Mouse (Mus musculus): Measurements from ENCODE around the gene Slc22a4. TPM values are rescaled to one million over a fixed set of nuclear protein-coding genes. Genes with fewer than 3 reads are reported as not detected.

The Slc22a4 gene
- polyA plus RNA-seq, 1 experiment = 6.8 TPM

GRCm38 (mm10) chr11:54066400-54066799 is 38.5 kb upstream of the Slc22a4 start:
- Histone ChIP-seq H3K4me3 (ENCODE audit: insufficient read depth, low read length) (no peak overlapping the region), H3K27ac (ENCODE audit: insufficient read depth, low read length) (no peak overlapping the region), H3K4me1 (ENCODE audit: control insufficient read depth, insufficient read depth, low read length) (peaks cover 2% of the 10 kb centered on the region; the same call in 1 of the 2 replicates)
- TF ChIP-seq CTCF (IDR thresholded peaks at IDR 0.05; ENCODE audit: extremely low read depth, insufficient read depth, low read length) (no peak), POLR2A (IDR thresholded peaks at IDR 0.05; ENCODE audit: extremely low read depth, insufficient read depth, low read length) (no peak)

GRCm38 (mm10) chr11:54065915-54066178 is 38.0 kb upstream of the Slc22a4 start:
- Histone ChIP-seq H3K4me3 (ENCODE audit: insufficient read depth, low read length) (no peak overlapping the region), H3K4me1 (ENCODE audit: control insufficient read depth, insufficient read depth, low read length) (peaks cover 2% of the 10 kb centered on the region; the same call in 1 of the 2 replicates), H3K27ac (ENCODE audit: insufficient read depth, low read length) (no peak overlapping the region)
- TF ChIP-seq CTCF (IDR thresholded peaks at IDR 0.05; ENCODE audit: extremely low read depth, insufficient read depth, low read length) (no peak), POLR2A (IDR thresholded peaks at IDR 0.05; ENCODE audit: extremely low read depth, insufficient read depth, low read length) (no peak)

GRCm38 (mm10) chr11:54065106-54065914 is 37.4 kb upstream of the Slc22a4 start:
- TF ChIP-seq POLR2A (IDR thresholded peaks at IDR 0.05; ENCODE audit: extremely low read depth, insufficient read depth, low read length) (no peak), CTCF (IDR thresholded peaks at IDR 0.05; ENCODE audit: extremely low read depth, insufficient read depth, low read length) (no peak)
- Histone ChIP-seq H3K4me1 (ENCODE audit: control insufficient read depth, insufficient read depth, low read length) (peaks cover 2% of the 10 kb centered on the region; the same call in 1 of the 2 replicates), H3K27ac (ENCODE audit: insufficient read depth, low read length) (no peak overlapping the region), H3K4me3 (ENCODE audit: insufficient read depth, low read length) (no peak overlapping the region)

GRCm38 (mm10) chr11:54064412-54064978 is 36.6 kb upstream of the Slc22a4 start:
- TF ChIP-seq POLR2A (IDR thresholded peaks at IDR 0.05; ENCODE audit: extremely low read depth, insufficient read depth, low read length) (no peak), CTCF (IDR thresholded peaks at IDR 0.05; ENCODE audit: extremely low read depth, insufficient read depth, low read length) (no peak)

GRCm38 (mm10) chr11:54063472-54063775 is 35.5 kb upstream of the Slc22a4 start:
- H3K27ac ChIP-seq (ENCODE audit: insufficient read depth, low read length) = no peak overlapping the region
- peaks cover 5% of the 10 kb centered on the region for H3K4me1 ChIP-seq (ENCODE audit: control insufficient read depth, insufficient read depth, low read length)
- H3K4me3 ChIP-seq (ENCODE audit: insufficient read depth, low read length) = no peak overlapping the region
- no peak for TF ChIP-seq CTCF (IDR thresholded peaks at IDR 0.05; ENCODE audit: extremely low read depth, insufficient read depth, low read length)
- no peak for TF ChIP-seq POLR2A (IDR thresholded peaks at IDR 0.05; ENCODE audit: extremely low read depth, insufficient read depth, low read length)

More at GRCm38 (mm10) chr11:54064412-54064978, 36.6 kb upstream of the Slc22a4 start:
- H3K4me3 ChIP-seq (ENCODE audit: insufficient read depth, low read length) = no peak overlapping the region
- no peak overlapping the region for H3K27ac ChIP-seq (ENCODE audit: insufficient read depth, low read length)
- peaks cover 2% of the 10 kb centered on the region; the same call in 1 of the 2 replicates for H3K4me1 ChIP-seq (ENCODE audit: control insufficient read depth, insufficient read depth, low read length)

DNA sequence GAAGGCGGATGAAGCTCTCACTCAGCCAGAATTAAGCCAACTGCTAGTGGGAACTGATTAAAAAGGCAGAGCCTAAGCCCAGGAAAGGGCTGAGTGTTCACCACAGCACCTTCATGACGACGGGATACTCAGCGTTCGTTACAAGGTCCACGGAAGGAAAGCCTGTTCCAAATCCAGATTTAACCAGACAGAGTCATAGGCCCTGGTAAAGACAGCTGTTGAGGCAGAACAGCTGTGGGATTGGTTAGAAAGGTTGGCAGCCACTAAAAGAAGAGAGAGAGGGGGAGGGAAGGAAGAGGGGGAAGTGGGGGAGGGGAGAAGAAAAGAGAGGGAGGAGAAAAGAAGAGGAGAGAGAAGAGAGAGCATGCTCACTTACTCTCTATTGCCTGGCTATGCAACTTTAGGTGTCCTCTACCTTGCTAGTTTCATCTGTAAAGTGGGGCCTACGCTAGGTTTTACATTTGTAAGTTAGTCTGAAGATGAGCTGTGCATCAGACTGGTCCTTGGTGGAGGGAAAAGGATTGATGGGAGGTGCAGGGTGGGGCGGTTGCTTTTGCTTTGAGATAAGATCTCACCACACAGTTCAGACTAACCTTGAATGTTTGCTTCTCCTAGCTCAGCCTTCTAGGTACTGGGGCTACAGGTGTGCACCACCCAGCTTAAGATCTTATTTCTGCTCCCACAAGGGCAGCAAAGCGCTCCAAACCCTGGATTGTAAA is 35.0 kb upstream of the Slc22a4 start:
- Histone ChIP-seq H3K4me1 (ENCODE audit: control insufficient read depth, insufficient read depth, low read length) (peaks cover 5% of the 10 kb centered on the region), H3K27ac (ENCODE audit: insufficient read depth, low read length) (no peak overlapping the region), H3K4me3 (ENCODE audit: insufficient read depth, low read length) (no peak overlapping the region)
- no peak for TF ChIP-seq CTCF (IDR thresholded peaks at IDR 0.05; ENCODE audit: extremely low read depth, insufficient read depth, low read length)
- TF ChIP-seq POLR2A (IDR thresholded peaks at IDR 0.05; ENCODE audit: extremely low read depth, insufficient read depth, low read length) = no peak

- TF ChIP-seq CTCF (IDR thresholded peaks at IDR 0.05; ENCODE audit: extremely low read depth, insufficient read depth, low read length) (no peak), POLR2A (IDR thresholded peaks at IDR 0.05; ENCODE audit: extremely low read depth, insufficient read depth, low read length) (no peak)
- Histone ChIP-seq H3K4me1 (ENCODE audit: control insufficient read depth, insufficient read depth, low read length) (peaks cover 6% of the 10 kb centered on the region), H3K27ac (ENCODE audit: insufficient read depth, low read length) (no peak overlapping the region), H3K4me3 (ENCODE audit: insufficient read depth, low read length) (no peak overlapping the region)
Observed at GRCm38 (mm10) chr11:54062086-54062752, 34.3 kb upstream of the Slc22a4 start.

GRCm38 (mm10) chr11:54060316-54060715 is 32.4 kb upstream of the Slc22a4 start:
- TF ChIP-seq CTCF (IDR thresholded peaks at IDR 0.05; ENCODE audit: extremely low read depth, insufficient read depth, low read length) = no peak
- no peak for TF ChIP-seq POLR2A (IDR thresholded peaks at IDR 0.05; ENCODE audit: extremely low read depth, insufficient read depth, low read length)
- no peak overlapping the region for H3K27ac ChIP-seq (ENCODE audit: insufficient read depth, low read length)
- peaks cover 6% of the 10 kb centered on the region for H3K4me1 ChIP-seq (ENCODE audit: control insufficient read depth, insufficient read depth, low read length)
- H3K4me3 ChIP-seq (ENCODE audit: insufficient read depth, low read length) = no peak overlapping the region

DNA sequence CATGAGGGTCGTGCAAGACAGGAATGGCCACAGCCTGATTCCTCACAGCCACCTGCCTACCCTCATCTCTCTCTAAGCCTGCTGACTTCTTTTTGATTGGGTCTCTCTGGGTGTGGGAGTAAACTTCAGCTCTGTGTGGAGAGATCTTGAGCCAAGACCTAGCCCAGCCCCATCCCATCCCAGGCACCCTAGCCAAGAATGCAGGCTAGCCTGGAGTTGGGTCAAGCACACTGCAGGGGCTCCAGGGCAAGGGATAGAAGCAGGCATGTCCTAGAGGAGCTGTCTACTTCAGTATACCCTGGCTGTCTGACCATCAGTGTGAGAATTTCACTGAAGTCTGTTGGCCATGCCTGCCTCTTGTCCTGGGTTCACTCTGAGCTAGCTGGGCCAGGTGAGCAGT is 31.6 kb upstream of the Slc22a4 start:
- H3K4me1 ChIP-seq (ENCODE audit: control insufficient read depth, insufficient read depth, low read length) = peaks cover 6% of the 10 kb centered on the region
- no peak overlapping the region for H3K4me3 ChIP-seq (ENCODE audit: insufficient read depth, low read length)
- TF ChIP-seq POLR2A (IDR thresholded peaks at IDR 0.05; ENCODE audit: extremely low read depth, insufficient read depth, low read length) = no peak
- TF ChIP-seq CTCF (IDR thresholded peaks at IDR 0.05; ENCODE audit: extremely low read depth, insufficient read depth, low read length) = no peak
- no peak overlapping the region for H3K27ac ChIP-seq (ENCODE audit: insufficient read depth, low read length)

Measured in cortical plate, adult 2 months (tissue).